Mouse (Mus musculus) limb, embryonic 13.5 days (tissue): Measurements from ENCODE around the gene Paxx. TPM values are rescaled to one million over a fixed set of nuclear protein-coding genes. Genes with fewer than 3 reads are reported as not detected.
A peak's percentile ranks its signal among the peaks of the same experiment; 100 is the strongest.

ENCODE experiments used
- ATAC-seq: fragments of 200-750 bp; cut with Nextera tagmentation; 2 replicates; pipeline ENCODE4 v1.8.0; 2017; ENCODE audit warnings: low read depth, moderate number of reproducible peaks, moderate TSS enrichment; ENCODE audit not compliant: low FRiP score
- H3K27ac ChIP-seq: fragments of 300-500 bp; sonication (generic); 2 replicates; pipeline ENCODE4 v1.5.1; 2015; ENCODE audit warnings: inconsistent platforms, mild to moderate bottlenecking, moderate library complexity
- H3K27me3 ChIP-seq: fragments of 300-500 bp; sonication (generic); 2 replicates; pipeline ENCODE4 v1.6.1; 2015; ENCODE audit warnings: mild to moderate bottlenecking, inconsistent platforms
- H3K36me3 ChIP-seq: fragments of 300-500 bp; sonication (generic); 2 replicates; pipeline ENCODE4 v1.6.1; 2015; ENCODE audit warnings: inconsistent platforms, mild to moderate bottlenecking, moderate library complexity
- H3K4me1 ChIP-seq: fragments of 300-500 bp; sonication (generic); 2 replicates; pipeline ENCODE4 v1.6.1; 2015; ENCODE audit warnings: inconsistent platforms
- H3K4me2 ChIP-seq: fragments of 300-500 bp; sonication (generic); replicated peaks from 2 replicates; pipeline ENCODE4 v1.6.1; 2015; ENCODE audit warnings: inconsistent platforms, mild to moderate bottlenecking, moderate library complexity
- H3K4me3 ChIP-seq: fragments of 300-500 bp; sonication (generic); 2 replicates; pipeline ENCODE4 v1.5.1; 2015; ENCODE audit warnings: moderate library complexity, mild to moderate bottlenecking, inconsistent platforms
- H3K9ac ChIP-seq: fragments of 300-500 bp; sonication (generic); 2 replicates; pipeline ENCODE4 v1.6.1; 2015; ENCODE audit warnings: mild to moderate bottlenecking, inconsistent platforms
- H3K9me3 ChIP-seq: fragments of 300-500 bp; sonication (generic); 2 replicates; pipeline ENCODE4 v1.6.1; 2016; ENCODE audit warnings: inconsistent platforms
- WGBS: fragments of 180-500 bp; shearing (Covaris S2); methylation state at CpG from one replicate; pipeline ENCODE4 v1.1.7; 2015; 5-methylcytosine and 5-hydroxymethylcytosine counted together
- polyA plus RNA-seq: library from polyadenylated mRNA; unstranded; fragments of >200 nt; fragmentation: Nextera tagmentation; extraction: Ambion mirVana; gene quantifications from 2 replicates; pipeline ENCODE4 v1.2.1, GENCODE M21; 2015

Paxx gene
- polyA plus RNA-seq, 1 experiment from 2014 or later: 35.0 TPM

GRCm38 (mm10) chr2:25498622-25499478 is 38.0 kb upstream of the Paxx start:
- no peak overlapping the region for H3K27ac ChIP-seq
- peaks cover 17% of the 10 kb centered on the region for H3K36me3 ChIP-seq
- no peak overlapping the region for H3K4me3 ChIP-seq
- peaks cover 16% of the 10 kb centered on the region for H3K4me1 ChIP-seq
- ATAC-seq: no peak
- H3K9ac ChIP-seq: no peak overlapping the region
- H3K27me3 ChIP-seq: no peaks in the 10 kb centered on the region
- 62% methylated on average over 15 of the region's 15 CpGs for WGBS
- no peaks in the 10 kb centered on the region for H3K9me3 ChIP-seq
- H3K4me2 ChIP-seq: no peak overlapping the region

DNA sequence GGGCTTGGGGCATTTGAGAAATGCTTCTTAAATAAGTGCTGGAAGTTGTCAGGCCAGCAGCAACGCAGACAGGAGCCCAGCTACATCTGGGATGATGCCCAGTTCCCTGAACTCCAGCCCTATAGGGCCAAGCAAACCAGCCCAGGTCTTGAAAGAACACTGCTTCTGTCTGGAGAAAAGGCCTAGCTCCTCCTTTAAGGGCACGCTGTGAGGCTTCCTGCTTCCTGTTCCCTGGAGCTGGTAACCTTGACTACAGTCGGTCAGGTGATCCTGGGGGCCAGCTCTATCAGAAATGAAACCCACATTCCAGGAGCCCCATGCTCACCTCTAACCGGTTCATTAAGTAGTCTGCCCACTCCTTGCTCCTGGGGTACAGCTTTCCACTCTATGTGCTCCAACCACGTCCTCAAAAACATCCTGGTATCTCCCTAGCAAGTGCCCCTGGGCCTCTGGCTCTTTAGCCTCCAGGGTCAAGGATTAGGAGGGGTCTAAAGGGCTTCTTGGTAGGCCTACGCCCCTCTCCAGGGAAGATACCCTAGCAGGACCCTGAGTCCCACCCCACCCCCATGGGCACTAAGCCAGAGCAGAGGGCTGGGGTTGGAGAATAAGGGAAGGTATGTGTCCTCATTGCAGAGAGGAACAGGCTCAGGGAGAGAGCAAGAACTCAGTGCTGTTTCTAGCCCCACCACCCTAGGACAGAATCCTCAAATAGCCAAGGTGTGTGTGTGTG is 37.1 kb upstream of the Paxx start:
- Histone ChIP-seq H3K36me3 (peaks cover 9% of the 10 kb centered on the region), H3K27ac (no peak overlapping the region), H3K4me3 (no peak overlapping the region), H3K9me3 (no peaks in the 10 kb centered on the region), H3K27me3 (no peaks in the 10 kb centered on the region), H3K4me2 (no peak overlapping the region), H3K9ac (peak overlapping the region; percentile 39), H3K4me1 (peaks cover 16% of the 10 kb centered on the region)
- 50% methylated on average over 6 of the region's 6 CpGs for WGBS
- ATAC-seq: no peak

GRCm38 (mm10) chr2:25496462-25496861 is 35.6 kb upstream of the Paxx start:
- H3K4me1 ChIP-seq: peaks cover 8% of the 10 kb centered on the region
- H3K9me3 ChIP-seq: no peaks in the 10 kb centered on the region
- WGBS: 43% methylated on average over 4 of the region's 4 CpGs
- ATAC-seq: no peak
- H3K36me3 ChIP-seq: no peaks in the 10 kb centered on the region
- no peaks in the 10 kb centered on the region for H3K27me3 ChIP-seq
- no peak overlapping the region for H3K27ac ChIP-seq
- no peak overlapping the region for H3K4me3 ChIP-seq
- H3K4me2 ChIP-seq: no peak overlapping the region
- H3K9ac ChIP-seq: no peak overlapping the region

- Histone ChIP-seq H3K36me3 (no peaks in the 10 kb centered on the region), H3K4me3 (no peak within 1 kb of the TSS), H3K27ac (no peak within 1 kb of the TSS), H3K4me2 (no peak within 1 kb of the TSS), H3K4me1 (no peaks in the 10 kb centered on the region), H3K9me3 (no peaks in the 10 kb centered on the region), H3K27me3 (no peaks in the 10 kb centered on the region), H3K9ac (no peak within 1 kb of the TSS)
- WGBS: 91% methylated on average over 5 of the region's 5 CpGs
- no peak for ATAC-seq
Measured at GRCm38 (mm10) chr2:25493476-25493961, 32.6 kb upstream of the Paxx start, which contains the start of gene Lcn12. Gene Lcn12 (minus strand): TSS chr2:25493911.

- ATAC-seq: no peak
Measured at GRCm38 (mm10) chr2:25492988-25493387, 32.1 kb upstream of the Paxx start.

DNA sequence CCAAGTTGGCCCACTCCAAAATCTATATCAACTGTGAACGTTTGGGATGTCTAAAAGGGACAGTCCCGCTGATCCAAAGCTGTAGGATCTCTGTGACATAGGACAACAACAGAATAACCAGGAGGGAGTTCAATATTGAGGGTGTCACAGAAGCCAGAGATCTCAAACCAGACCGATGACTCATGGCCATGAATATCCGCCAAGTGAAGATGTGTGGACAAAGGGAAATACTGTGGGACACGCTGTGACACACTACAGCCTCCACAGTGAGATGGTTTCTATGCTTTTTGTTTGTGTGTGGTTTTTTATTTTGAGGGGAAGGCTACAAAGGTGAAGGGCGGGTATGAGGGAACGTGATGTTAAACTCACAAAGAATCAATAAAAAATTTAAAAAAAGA is 27.8 kb upstream of the Paxx start:
- ATAC-seq: no peak
- WGBS: 77% methylated on average over 7 of the region's 7 CpGs
- Histone ChIP-seq H3K27me3 (peaks cover 4% of the 10 kb centered on the region; the same call in 1 of the 2 replicates), H3K9ac (no peak overlapping the region), H3K9me3 (no peaks in the 10 kb centered on the region), H3K4me3 (no peak overlapping the region), H3K36me3 (no peaks in the 10 kb centered on the region), H3K4me2 (no peak overlapping the region), H3K27ac (no peak overlapping the region), H3K4me1 (no peaks in the 10 kb centered on the region)

More at GRCm38 (mm10) chr2:25492988-25493387, 32.1 kb upstream of the Paxx start:
- WGBS: 79% methylated on average over 5 of the region's 5 CpGs
- Histone ChIP-seq H3K27ac (no peak overlapping the region), H3K4me2 (no peak overlapping the region), H3K4me3 (no peak overlapping the region), H3K9me3 (no peaks in the 10 kb centered on the region), H3K36me3 (no peaks in the 10 kb centered on the region), H3K27me3 (peaks cover 3% of the 10 kb centered on the region; the same call in 1 of the 2 replicates), H3K9ac (no peak overlapping the region), H3K4me1 (no peaks in the 10 kb centered on the region)

- peaks cover 4% of the 10 kb centered on the region; the same call in 1 of the 2 replicates for H3K27me3 ChIP-seq
- no peak overlapping the region for H3K4me3 ChIP-seq
- H3K4me1 ChIP-seq: no peaks in the 10 kb centered on the region
- H3K4me2 ChIP-seq: no peak overlapping the region
- H3K9ac ChIP-seq: no peak overlapping the region
- no peaks in the 10 kb centered on the region for H3K9me3 ChIP-seq
- no peak overlapping the region for H3K27ac ChIP-seq
- H3K36me3 ChIP-seq: no peaks in the 10 kb centered on the region
- 77% methylated on average over 6 of the region's 6 CpGs for WGBS
- ATAC-seq: no peak
Measured at GRCm38 (mm10) chr2:25487965-25488670, 27.2 kb upstream of the Paxx start.

- Histone ChIP-seq H3K9ac (no peak overlapping the region), H3K4me2 (no peak overlapping the region), H3K4me1 (no peaks in the 10 kb centered on the region), H3K4me3 (no peak overlapping the region), H3K36me3 (no peaks in the 10 kb centered on the region), H3K27me3 (peaks cover 6% of the 10 kb centered on the region; the same call in 1 of the 2 replicates), H3K27ac (no peak overlapping the region), H3K9me3 (no peaks in the 10 kb centered on the region)
- 61% methylated on average over 11 of the region's 11 CpGs for WGBS
- ATAC-seq: no peak
Measured at GRCm38 (mm10) chr2:25484901-25485647, 24.2 kb upstream of the Paxx start.

DNA sequence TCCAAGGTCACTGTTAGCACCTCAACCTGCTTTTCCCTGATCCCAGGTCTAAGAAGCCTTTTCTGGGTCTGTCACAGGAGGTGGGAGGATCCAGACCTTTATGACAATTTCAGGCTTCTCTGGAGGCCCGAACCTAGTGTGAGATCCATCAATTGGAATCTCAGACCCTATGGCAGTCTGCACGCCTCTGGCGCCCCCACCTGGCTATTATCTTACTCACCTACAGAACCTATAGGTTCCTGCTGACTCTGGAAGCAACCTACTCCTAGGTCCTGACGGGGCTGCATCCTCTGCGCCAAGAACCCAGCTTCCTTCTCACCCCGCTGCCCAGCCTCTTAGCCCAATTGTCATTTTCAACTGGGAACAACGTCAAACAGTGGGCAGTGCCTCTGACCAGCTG is 22.1 kb upstream of the Paxx start:
- Histone ChIP-seq H3K4me2 (no peak overlapping the region), H3K9me3 (no peaks in the 10 kb centered on the region), H3K9ac (no peak overlapping the region), H3K4me1 (no peaks in the 10 kb centered on the region), H3K27me3 (peaks cover 3% of the 10 kb centered on the region; the same call in 1 of the 2 replicates), H3K36me3 (no peaks in the 10 kb centered on the region), H3K27ac (no peak overlapping the region), H3K4me3 (no peak overlapping the region)
- no peak for ATAC-seq
- 32% methylated on average over 7 of the region's 7 CpGs for WGBS

DNA sequence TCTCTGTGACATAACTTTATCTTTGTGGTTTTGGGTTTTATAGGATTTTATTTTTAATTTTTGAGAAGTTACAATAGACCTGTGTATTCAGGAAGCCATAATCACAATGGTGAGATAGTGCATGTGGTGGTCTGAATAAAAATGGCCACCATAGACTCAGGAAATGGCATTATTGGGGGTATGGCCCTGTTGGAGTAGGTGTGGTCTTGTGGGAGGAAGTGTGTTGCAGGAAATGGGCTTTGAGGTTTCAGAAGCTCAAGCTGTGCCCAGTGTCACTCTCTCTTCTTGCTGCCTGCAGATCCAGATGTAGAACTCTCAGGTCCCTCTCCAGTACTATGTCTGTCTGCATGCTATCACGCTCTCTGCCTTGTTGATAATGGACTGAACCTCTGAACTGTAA is 19.6 kb upstream of the Paxx start:
- H3K27ac ChIP-seq: no peak overlapping the region
- ATAC-seq: no peak

DNA sequence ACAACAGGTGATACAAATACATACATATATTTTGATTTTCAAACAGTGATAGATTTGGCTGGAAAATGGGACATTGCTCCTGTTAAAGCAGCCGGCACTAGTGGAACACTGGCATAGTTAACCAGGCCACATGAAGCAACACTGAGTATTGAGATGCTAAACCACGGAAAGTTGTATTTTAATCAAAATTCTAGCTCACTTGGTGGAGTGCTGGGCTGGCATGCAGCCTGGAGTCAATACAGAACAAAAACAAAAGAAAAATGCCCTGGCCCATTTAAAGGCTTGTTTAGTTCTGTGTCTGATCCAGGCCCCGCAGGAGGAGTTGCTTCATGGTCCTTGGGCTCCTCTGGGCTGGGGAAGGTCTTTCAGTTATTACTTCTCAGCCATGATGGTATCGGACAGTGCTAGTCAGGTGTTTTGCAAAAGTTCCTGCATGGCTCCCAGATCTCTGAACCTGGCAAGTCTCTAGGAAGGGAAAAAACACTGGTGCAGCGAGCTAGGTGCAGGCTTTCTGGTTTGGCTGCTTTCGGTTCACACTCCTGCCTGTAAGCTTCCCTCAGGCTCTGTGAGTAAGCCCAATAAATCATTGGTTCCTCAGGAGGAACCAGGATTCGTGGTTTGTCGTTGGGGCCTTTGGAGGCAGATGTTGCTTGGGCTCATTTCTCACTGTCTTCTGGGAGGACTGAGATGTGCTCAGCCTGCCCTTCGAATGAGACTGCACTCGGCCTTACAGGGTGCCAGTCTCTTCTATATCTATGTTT is 18.8 kb upstream of the Paxx start:
- WGBS: 62% methylated on average over 10 of the region's 10 CpGs
- ATAC-seq: no peak

More for the DNA sequence above, 19.6 kb upstream of the Paxx start:
- Histone ChIP-seq H3K4me1 (no peaks in the 10 kb centered on the region), H3K4me2 (no peak overlapping the region), H3K4me3 (no peak overlapping the region), H3K9me3 (no peaks in the 10 kb centered on the region), H3K9ac (no peak overlapping the region), H3K27me3 (0 out of 2 replicates have a peak, but pooled peaks cover 2% of the 10 kb centered on the region), H3K36me3 (no peaks in the 10 kb centered on the region)
- WGBS: 82% methylated on average over 1 of the region's 1 CpGs

More for the DNA sequence above, 18.8 kb upstream of the Paxx start:
- Histone ChIP-seq H3K9me3 (no peaks in the 10 kb centered on the region), H3K4me2 (no peak overlapping the region), H3K27ac (no peak overlapping the region), H3K9ac (no peak overlapping the region), H3K27me3 (0 out of 2 replicates have a peak, but pooled peaks cover 2% of the 10 kb centered on the region), H3K4me1 (no peaks in the 10 kb centered on the region), H3K36me3 (no peaks in the 10 kb centered on the region), H3K4me3 (no peak overlapping the region)
